Mouse (Mus musculus): ENCODE results near the gene Ppt2.
A peak's percentile ranks its signal among the peaks of the same experiment; 100 is the strongest.

GRCm38 (mm10) chr17:34623161-34623560 lies 5.1 kb downstream of the Ppt2 start:
- TF ChIP-seq CTCF (IDR thresholded peaks at IDR 0.05; ENCODE audit: low read depth) (peak; percentile 32; the same call in 1 of the 2 replicates), EP300 (IDR thresholded peaks at IDR 0.05; ENCODE audit: low read depth) (no peak)
